Mouse (Mus musculus): ENCODE measurements around the gene Spic.

DNA sequence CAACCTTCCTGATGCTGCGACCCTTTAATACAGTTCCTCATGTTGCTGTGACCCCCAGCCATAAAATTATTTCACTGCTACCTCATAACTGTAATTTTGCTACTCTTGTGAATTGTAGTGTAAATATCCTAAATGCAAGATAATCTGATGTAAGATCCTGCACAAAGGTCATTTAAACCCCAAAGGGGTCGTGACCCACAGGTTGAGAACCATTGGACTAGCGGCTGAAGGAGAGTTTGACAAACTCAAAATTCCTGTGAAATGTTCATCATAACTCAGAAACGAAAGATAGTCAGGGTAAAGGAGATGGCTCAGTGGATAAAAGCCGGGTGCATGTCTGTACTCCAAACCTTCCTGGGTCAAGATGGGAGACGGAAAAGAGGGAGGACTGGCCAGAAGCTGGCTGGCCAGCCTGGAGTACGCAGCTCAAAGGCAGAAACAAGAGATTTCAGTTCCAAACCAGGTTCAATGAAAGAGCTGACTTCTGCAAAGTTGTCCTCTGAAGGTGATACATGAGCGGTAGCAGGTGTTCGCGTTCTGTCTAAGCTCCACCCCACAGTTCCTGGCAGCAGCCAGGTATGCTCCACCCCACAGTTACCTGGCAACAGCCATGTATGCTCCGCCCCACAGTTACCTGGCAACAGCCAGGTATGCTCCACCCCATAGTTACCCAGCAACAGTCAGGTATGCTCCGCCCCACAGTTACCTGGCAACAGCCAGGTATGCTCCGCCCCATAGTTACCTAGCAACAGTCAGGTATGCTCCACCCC lies 32.4 kb upstream of the Spic start:
- no peak for TF ChIP-seq GATA1 (IDR thresholded peaks at IDR 0.05; ENCODE audit: borderline replicate concordance, low read length)
- no peak for TF ChIP-seq FLI1 (IDR thresholded peaks at IDR 0.05; ENCODE audit: low read length)
